Mouse (Mus musculus): ENCODE results near the gene Skil. TPM values are rescaled to one million over a fixed set of nuclear protein-coding genes. Genes with fewer than 3 reads are reported as not detected.

Gene Skil
- total RNA-seq, 1 experiment from 2014 or later, result 54.3 TPM

Other genes starting within 250 kb of the Skil start
- 1.4 and 5.4 TPM in 2 replicates for gene Gpr160, start 239.1 kb upstream of the Skil start, total RNA-seq (2021)
- gene Phc3, start 125.6 kb upstream of the Skil start, total RNA-seq (2021), result 27.8 and 31.4 TPM in 2 replicates
- 50.4 and 53.0 TPM in 2 replicates for gene Prkci, start 99.3 kb upstream of the Skil start, total RNA-seq (2021)
- 11.9 and 12.2 TPM in 2 replicates for gene Cldn11, start 54.9 kb downstream of the Skil start, total RNA-seq (2021)
- 4.2 and 5.4 TPM in 2 replicates for gene Slc7a14, start 215.3 kb downstream of the Skil start, total RNA-seq (2021)